Mouse (Mus musculus) mouse trophoblast stem cell (cell line): ENCODE data around the gene Aes.

Source experiments
- in situ Hi-C, 2 experiments: fragments of 300-500 bp; cut with MseI, MboI; formaldehyde crosslinking; loops; 2 replicates in 1 of 2; 3 replicates in 1 of 2; pipeline ENCODE4 v1.15.1; 2025

The Aes gene

GRCm38 (mm10) chr10:81559163-81559626 is at the start of gene Aes:
TSS of gene Aes (plus strand) at chr10:81559488.
- in situ Hi-C loops, result no loop called here

GRCm38 (mm10) chr10:81510246-81510810 is 49.0 kb upstream of the Aes start:
- in situ Hi-C loops, result no loop called here

DNA sequence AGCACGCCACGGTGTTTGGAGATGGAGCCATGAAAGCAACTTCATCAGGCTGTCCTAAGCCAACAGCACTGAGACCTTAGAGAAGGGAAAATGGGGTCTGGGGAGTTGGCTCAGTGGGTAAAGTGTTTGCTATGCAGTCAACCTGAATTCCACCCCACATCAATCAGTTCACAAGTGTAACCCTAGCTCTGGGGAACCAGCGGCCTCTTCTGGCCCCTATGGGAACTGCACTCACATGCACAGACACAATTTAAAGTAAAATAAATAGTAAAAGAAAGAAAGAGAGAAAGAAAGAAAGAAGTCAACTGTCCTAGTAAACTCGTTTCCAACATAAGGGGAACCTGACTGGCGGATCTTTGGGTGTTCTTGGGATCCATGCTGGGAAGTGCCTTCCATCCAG is 45.5 kb upstream of the Aes start:
- in situ Hi-C loops, result no loop called here

DNA sequence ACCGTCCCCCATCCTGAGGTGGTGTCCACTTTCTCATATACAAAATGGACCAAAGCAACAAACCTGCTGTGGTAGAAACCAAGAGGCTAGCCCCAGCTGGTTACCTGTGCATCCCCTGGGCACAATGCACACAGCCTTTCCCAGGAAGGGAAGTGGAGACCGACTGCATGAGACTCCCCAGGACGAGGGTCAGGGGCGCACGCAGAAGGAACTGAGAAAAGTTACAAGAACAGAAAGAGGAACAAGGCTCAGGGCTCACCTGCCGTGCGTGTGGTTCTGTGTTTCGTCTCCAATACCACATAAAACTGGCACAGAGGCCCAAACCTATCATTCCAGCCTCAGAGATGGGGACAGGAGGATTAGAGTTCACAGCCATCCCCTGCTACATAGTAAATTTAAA is 42.1 kb upstream of the Aes start:
- in situ Hi-C loops, result no loop called here

DNA sequence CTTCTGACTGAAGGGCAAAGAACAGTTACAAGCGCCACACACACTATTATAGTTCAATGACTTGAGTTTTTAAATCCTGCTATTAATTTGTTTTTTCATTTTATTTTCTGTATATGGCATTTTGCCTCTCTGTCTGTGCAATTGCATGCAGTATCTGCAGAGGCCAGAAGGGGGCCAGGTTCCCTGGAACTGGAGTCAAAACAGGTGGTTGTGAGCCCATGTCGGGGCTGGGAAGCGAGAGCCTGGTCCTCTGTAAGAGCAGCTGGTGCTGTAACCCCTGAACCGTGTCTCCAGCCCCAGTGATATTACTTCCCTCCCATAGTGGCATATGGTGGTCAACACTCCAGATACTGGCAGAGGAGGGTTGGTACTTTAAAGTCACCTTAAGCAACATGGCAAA is 40.7 kb upstream of the Aes start:
- in situ Hi-C loops, result no loop called here

GRCm38 (mm10) chr10:81519227-81519977 is 39.9 kb upstream of the Aes start:
- in situ Hi-C loops, result no loop called here

- in situ Hi-C loops, result no loop called here
These were observed 39.3 kb upstream of the Aes start for GRCm38 (mm10) chr10:81519978-81520365.

GRCm38 (mm10) chr10:81523142-81523541 is 36.1 kb upstream of the Aes start:
- in situ Hi-C loops, result no loop called here

GRCm38 (mm10) chr10:81523570-81523969 is 35.7 kb upstream of the Aes start:
- in situ Hi-C loops, result no loop called here

- in situ Hi-C loops, result no loop called here
These were observed 35.2 kb upstream of the Aes start, which contains the start of gene Gna15 for GRCm38 (mm10) chr10:81524051-81524605. TSS of gene Gna15 (minus strand) at chr10:81524225.

DNA sequence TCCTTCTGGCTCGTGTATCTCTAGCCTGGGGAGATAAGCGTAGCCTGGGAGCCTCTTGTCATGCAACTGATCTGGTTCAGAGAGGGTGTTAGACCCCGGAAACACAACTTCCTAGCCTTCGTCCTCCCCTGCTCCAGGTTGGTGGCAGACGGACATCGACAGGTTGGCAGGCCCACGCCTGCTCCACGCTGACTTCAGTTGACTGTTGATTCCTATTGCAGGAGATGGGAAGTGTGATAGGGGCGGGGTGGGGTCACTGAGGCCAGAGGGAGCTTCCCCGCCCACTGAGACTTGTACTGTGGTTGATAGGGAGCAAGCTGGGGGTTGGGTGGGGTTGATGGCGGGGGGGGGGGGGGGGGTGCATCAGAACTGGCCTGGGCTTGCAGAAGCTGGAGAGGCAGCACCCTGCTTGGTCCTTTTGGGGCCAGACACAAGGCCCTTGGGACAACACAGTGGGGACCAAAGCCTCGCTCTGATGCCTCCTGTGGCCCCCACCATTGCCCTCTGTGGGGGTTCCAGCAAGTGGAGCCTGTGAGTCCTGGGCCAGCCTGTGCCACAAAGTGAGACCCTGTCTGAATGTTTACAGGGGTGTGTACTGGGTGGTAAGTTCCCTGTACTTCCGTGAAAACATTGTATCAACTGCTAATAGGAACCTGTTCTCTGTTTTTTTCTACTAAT is 34.1 kb upstream of the Aes start:
- in situ Hi-C loops, result no loop called here

DNA sequence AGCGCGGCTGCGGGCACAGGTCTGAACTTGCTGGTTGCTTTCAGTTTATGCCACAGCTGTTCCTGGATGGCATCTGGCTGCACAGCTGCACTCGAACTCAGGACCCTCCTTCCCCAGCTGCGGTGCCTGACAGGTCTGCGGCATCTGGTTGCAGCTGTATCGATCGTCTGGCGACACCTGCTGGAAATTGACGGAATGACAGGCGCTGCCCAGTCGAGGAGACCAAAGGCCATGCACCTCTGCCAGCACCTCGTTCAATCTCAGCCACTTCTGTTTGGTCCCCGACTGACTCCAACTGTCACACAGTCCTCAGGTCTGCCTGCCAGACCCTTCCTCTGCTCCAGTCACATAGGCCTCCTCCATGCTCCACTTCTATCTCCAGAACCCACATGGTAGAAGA is 32.5 kb upstream of the Aes start:
- in situ Hi-C loops, result no loop called here

DNA sequence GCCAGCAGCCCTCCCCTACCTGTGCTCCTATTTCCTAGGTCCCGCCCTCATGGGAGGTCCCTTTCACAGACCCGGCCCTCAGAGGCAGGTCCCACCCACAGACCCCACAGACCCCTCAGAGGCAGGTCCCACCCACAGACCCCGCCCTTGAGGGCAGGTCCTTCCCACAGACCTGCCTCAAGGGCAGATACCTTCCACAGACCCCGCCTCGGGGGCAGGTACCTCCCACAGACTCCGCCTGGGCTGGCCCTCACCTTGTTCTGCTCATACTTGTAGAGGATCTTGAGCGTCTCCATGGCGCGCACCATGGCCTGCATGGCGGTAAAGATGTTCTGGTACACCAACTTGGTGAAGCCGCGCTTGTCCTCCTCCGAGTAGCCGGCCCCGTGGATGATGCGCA is 24.5 kb upstream of the Aes start:
- in situ Hi-C loops, result loop anchor here in 1 of 2 experiments (5.0 kb wide), 1 partner anchor 38 kb away; the partner anchor contains the start of gene Ncln

GRCm38 (mm10) chr10:81536734-81537133 is 22.6 kb upstream of the Aes start:
- in situ Hi-C loops, result no loop called here

- in situ Hi-C loops, result no loop called here
These were observed 21.9 kb upstream of the Aes start for GRCm38 (mm10) chr10:81537429-81537828.

GRCm38 (mm10) chr10:81538321-81539048 is 20.8 kb upstream of the Aes start:
- in situ Hi-C loops, result no loop called here

GRCm38 (mm10) chr10:81541363-81541762 is 17.9 kb upstream of the Aes start:
- in situ Hi-C loops, result no loop called here

- in situ Hi-C loops, result no loop called here
These were observed 17.5 kb upstream of the Aes start for GRCm38 (mm10) chr10:81541803-81542202.

GRCm38 (mm10) chr10:81542727-81543460 is 16.4 kb upstream of the Aes start:
- in situ Hi-C loops, result no loop called here

- in situ Hi-C loops, result no loop called here
These were observed 15.7 kb upstream of the Aes start for GRCm38 (mm10) chr10:81543633-81544032.
